Mouse (Mus musculus) gonadal fat pad, adult 2 months (tissue): ENCODE measurements around the gene Nwd1. TPM values are rescaled to one million over a fixed set of nuclear protein-coding genes. Genes with fewer than 3 reads are reported as not detected.
"Not testable (repeated sequence)": the region's sequence is repeated elsewhere in the genome, so short reads cannot be mapped to it uniquely, and the experiment has no call there.

Source experiments
- DNase-seq: peaks from one replicate; pipeline ENCODE4 v3.0.0-alpha.2; 2012; ENCODE audit warnings: low read depth
- polyA plus RNA-seq: library from polyadenylated mRNA; depleted of rRNA; stranded (reverse); fragments of >200 nt; gene quantifications from 2 replicates; pipeline ENCODE4 v1.2.3, GENCODE M21; 2012; rRNA removed

Gene Nwd1
- polyA plus RNA-seq: 2.8 and 6.9 TPM in 2 replicates

DNA sequence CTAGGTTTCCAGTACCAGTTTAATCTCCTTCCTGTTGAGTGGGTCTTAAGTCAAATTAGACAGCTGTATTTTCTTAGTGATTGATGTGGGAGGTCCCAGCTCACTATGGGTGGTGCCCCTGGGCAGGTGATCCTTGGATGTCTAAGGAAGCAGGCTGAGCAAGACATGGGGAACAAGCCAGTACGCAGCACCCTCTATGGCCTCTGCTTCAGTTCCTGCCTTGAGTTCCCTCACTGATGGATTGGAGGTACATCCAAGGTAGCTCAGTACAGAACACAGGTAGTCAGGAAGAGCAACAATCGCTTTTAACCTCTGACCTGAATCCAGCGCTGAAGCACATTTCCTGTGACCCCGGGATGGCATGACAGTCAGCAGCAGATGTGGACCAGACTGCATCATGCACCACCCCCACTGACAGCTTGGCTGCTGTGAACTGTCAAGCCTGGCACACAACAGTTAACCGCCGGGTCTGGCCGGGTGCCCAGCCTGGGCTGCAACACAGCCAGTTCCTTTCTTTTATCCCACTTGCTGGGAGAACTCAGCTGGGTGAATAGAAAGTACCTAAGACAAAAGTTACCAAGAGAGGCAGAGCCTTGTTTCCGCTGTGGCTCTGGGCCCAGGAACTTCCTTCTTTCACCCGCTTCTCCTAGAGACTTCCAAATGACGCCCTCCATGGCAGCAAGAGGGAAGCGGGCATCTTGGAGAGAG, at the start of gene Nwd1:
Gene Nwd1 (plus strand): TSS at position 652 of the 708 bp plus-strand sequence.
- peak; percentile 19 for DNase-seq

DNA sequence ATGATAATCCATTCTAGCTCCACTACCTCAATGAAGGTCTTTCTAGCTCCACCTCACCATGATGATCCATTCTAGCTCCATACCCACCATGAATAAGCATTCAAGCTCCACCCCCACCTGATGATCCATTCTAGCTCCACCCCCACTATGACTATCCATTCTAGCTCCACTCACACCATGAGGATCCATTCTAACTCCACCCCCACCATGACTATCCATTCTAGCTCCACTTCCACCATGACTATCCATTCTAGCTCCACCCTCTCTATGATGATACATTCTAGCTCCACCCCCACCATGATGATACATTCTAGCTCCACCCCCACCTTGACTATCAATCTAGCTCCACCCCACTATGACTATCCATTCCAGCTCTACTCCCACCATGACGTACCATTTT, 3.6 kb upstream of the Nwd1 start:
- DNase-seq: no peak

GRCm38 (mm10) chr8:72644601-72645000, 1.9 kb upstream of the Nwd1 start:
- DNase-seq: no peak

DNA sequence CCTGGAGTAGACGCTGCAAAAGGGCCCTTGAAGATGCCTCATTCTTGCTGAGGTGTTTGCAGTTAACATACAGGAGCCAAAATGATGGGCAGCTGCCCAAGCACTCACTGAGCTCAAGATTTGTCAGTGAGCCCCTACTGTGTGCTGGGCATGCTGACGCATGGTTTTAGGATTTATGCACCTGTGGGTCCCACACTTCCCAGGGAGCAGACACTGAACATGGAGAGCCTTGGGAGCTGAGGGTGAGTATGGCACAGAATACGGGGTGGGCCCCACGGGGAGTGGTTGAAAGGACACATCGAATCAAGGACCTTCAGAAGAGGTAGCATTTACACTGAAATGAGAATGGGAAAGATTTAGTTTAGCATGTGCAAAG, 245 bp downstream of the Nwd1 start:
- no peak for DNase-seq

- DNase-seq: no peak
Observed at GRCm38 (mm10) chr8:72650697-72651096, 4.2 kb downstream of the Nwd1 start.

- DNase-seq: no peak
Observed at GRCm38 (mm10) chr8:72654565-72655521, 8.3 kb downstream of the Nwd1 start.

- no peak for DNase-seq
Observed at GRCm38 (mm10) chr8:72655522-72655912, 9.0 kb downstream of the Nwd1 start.

DNA sequence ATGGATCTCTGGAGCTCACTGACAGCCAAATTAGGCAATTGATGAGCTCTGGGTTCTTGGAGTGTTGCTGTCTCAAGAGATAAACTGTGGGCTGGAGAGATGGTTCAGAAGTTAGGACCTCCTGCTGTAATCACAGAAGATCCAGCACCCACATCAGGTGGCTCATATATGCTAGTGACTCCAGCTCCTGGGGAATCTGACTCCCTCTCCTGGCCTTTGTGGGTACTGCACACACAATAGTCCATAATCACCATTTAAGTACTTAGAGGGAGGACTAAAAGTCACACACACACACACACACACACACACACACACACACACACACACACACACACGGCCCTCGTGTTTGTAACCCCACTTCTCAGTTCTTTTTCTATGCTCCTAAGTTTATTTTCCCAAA, 13.5 kb downstream of the Nwd1 start:
- no peak for DNase-seq

- DNase-seq: no peak
Observed at GRCm38 (mm10) chr8:72664107-72664652, 17.7 kb downstream of the Nwd1 start.

GRCm38 (mm10) chr8:72664757-72665156, 18.2 kb downstream of the Nwd1 start:
- DNase-seq: no peak

- no peak for DNase-seq
Observed at GRCm38 (mm10) chr8:72665405-72665804, 18.9 kb downstream of the Nwd1 start.

- no peak for DNase-seq
Observed at GRCm38 (mm10) chr8:72668925-72669324, 22.4 kb downstream of the Nwd1 start.

DNA sequence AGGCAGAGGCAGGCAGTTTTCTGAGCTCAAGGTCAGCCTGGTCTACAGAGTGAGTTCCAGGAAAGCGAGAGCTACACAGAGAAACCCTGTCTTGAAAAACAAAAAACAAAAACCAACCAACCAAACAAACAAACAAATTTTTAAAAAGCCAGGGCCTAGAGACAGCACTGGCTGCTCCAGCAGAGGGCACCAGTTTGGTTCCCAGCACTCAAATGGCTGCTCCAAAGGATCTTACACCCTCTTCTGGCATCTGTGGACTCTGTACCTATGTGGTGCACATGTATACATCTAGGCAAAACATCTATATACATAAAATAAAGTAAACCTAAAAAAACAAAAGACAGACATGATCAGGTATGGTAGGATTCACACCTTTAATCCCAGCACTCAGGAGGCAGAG, 26.3 kb downstream of the Nwd1 start:
- no peak for DNase-seq

GRCm38 (mm10) chr8:72674184-72674583, 27.7 kb downstream of the Nwd1 start:
- DNase-seq: no peak

GRCm38 (mm10) chr8:72676436-72676835, 29.9 kb downstream of the Nwd1 start:
- DNase-seq: no peak

- not testable (repeated sequence) for DNase-seq
Observed at GRCm38 (mm10) chr8:72676844-72677243, 30.3 kb downstream of the Nwd1 start.

GRCm38 (mm10) chr8:72677331-72677730, 30.8 kb downstream of the Nwd1 start:
- no peak for DNase-seq

- no peak for DNase-seq
Observed at GRCm38 (mm10) chr8:72680133-72680532, 33.6 kb downstream of the Nwd1 start.

GRCm38 (mm10) chr8:72682051-72682687, 35.7 kb downstream of the Nwd1 start:
- DNase-seq: no peak

DNA sequence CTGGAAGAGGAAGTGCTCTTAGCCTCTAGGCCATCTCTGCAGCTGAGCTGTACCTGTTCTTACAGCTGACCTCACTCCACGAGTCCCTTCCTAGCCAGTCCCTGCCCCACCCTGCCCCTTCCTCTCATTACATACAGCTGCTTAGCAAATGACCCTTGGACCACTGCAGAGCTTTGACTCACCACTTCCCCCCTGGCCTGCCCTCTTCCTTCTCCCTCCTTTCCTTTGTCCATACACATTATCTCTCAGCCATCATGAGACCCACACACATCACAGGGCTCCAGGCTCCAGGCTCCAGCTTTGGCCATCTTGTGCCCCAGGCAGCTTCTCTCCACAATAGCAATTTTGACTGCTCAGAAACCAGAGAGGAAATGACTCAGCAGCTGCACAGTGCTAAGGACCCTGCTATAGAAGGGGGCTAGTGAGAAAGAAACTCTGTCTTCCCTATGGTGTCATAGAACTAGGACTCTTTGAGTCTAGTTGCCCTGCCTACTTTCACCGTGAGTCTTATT, 36.6 kb downstream of the Nwd1 start:
- DNase-seq: no peak

GRCm38 (mm10) chr8:72683572-72684099, 37.1 kb downstream of the Nwd1 start:
- not testable (repeated sequence) for DNase-seq
